Mouse (Mus musculus): ENCODE measurements around the gene Cul4a. TPM values are rescaled to one million over a fixed set of nuclear protein-coding genes. Genes with fewer than 3 reads are reported as not detected.
A peak's percentile ranks its signal among the peaks of the same experiment; 100 is the strongest.

The Cul4a gene
- polyA plus RNA-seq, 1 experiment from 2014 or later, result 84.9 TPM

GRCm38 (mm10) chr8:13149866-13150265 is 44.4 kb downstream of the Cul4a start:
- Histone ChIP-seq H3K9me3 (no peaks in the 10 kb centered on the region), H3K27ac (no peak overlapping the region), H3K36me3 (replicated peaks) (peaks cover 48% of the 10 kb centered on the region), H3K27me3 (ENCODE audit: poor library complexity, severe bottlenecking) (no peaks in the 10 kb centered on the region), H3K4me3 (no peak overlapping the region), H3K4me1 (no peaks in the 10 kb centered on the region)
- no peak for DNase-seq (ENCODE audit: extremely low spot score, low spot score)
- WGBS, result 62% methylated on average over 5 of the region's 5 CpGs

- Histone ChIP-seq H3K4me3 (no peak overlapping the region), H3K27ac (no peak overlapping the region), H3K4me1 (no peaks in the 10 kb centered on the region), H3K27me3 (ENCODE audit: poor library complexity, severe bottlenecking) (no peaks in the 10 kb centered on the region), H3K9me3 (no peaks in the 10 kb centered on the region), H3K36me3 (replicated peaks) (peaks cover 37% of the 10 kb centered on the region)
- no peak for DNase-seq (ENCODE audit: extremely low spot score, low spot score)
- 73% methylated on average over 2 of the region's 2 CpGs for WGBS
Observed at GRCm38 (mm10) chr8:13150929-13151328, 45.5 kb downstream of the Cul4a start.

GRCm38 (mm10) chr8:13154099-13154498 is 48.7 kb downstream of the Cul4a start:
- Histone ChIP-seq H3K4me1 (peaks cover 4% of the 10 kb centered on the region), H3K4me3 (no peak overlapping the region), H3K36me3 (replicated peaks) (peaks cover 10% of the 10 kb centered on the region), H3K27ac (no peak overlapping the region), H3K9me3 (no peaks in the 10 kb centered on the region), H3K27me3 (ENCODE audit: poor library complexity, severe bottlenecking) (no peaks in the 10 kb centered on the region)
- 81% methylated on average over 9 of the region's 9 CpGs for WGBS
- no peak for DNase-seq (ENCODE audit: extremely low spot score, low spot score)

- H3K4me3 ChIP-seq, result no peak overlapping the region
- H3K36me3 ChIP-seq (replicated peaks), result no peaks in the 10 kb centered on the region
- DNase-seq (ENCODE audit: extremely low spot score, low spot score), result no peak
- H3K9me3 ChIP-seq, result no peaks in the 10 kb centered on the region
- WGBS, result 74% methylated on average over 9 of the region's 9 CpGs
- H3K27me3 ChIP-seq (ENCODE audit: poor library complexity, severe bottlenecking), result no peaks in the 10 kb centered on the region
- H3K4me1 ChIP-seq, result peaks cover 15% of the 10 kb centered on the region
- no peak overlapping the region for H3K27ac ChIP-seq
Observed at GRCm38 (mm10) chr8:13155358-13155757, 49.9 kb downstream of the Cul4a start.

- Histone ChIP-seq H3K9me3 (no peaks in the 10 kb centered on the region), H3K27ac (no peak overlapping the region), H3K4me3 (no peak overlapping the region), H3K4me1 (peaks cover 23% of the 10 kb centered on the region), H3K27me3 (ENCODE audit: poor library complexity, severe bottlenecking) (no peaks in the 10 kb centered on the region), H3K36me3 (replicated peaks) (no peaks in the 10 kb centered on the region)
- WGBS, result 76% methylated on average over 12 of the region's 12 CpGs
- DNase-seq (ENCODE audit: extremely low spot score, low spot score), result no peak
Observed at GRCm38 (mm10) chr8:13156327-13157097, 51.1 kb downstream of the Cul4a start.

GRCm38 (mm10) chr8:13158718-13159376 is 53.4 kb downstream of the Cul4a start, which contains the start of gene Lamp1:
Lamp1 (plus strand) TSS chr8:13159161.
- DNase-seq (ENCODE audit: extremely low spot score, low spot score), result peak; percentile 99
- no peaks in the 10 kb centered on the region for H3K27me3 ChIP-seq (ENCODE audit: poor library complexity, severe bottlenecking)
- WGBS, result 1% methylated on average over 49 of the region's 50 CpGs
- H3K27ac ChIP-seq, result peak within 1 kb of the TSS; percentile 91
- no peaks in the 10 kb centered on the region for H3K9me3 ChIP-seq
- H3K4me3 ChIP-seq, result peak within 1 kb of the TSS; percentile 100
- H3K36me3 ChIP-seq (replicated peaks), result no peaks in the 10 kb centered on the region
- H3K4me1 ChIP-seq, result peaks cover 23% of the 10 kb centered on the region

GRCm38 (mm10) chr8:13159377-13159881 is 54.0 kb downstream of the Cul4a start:
- Histone ChIP-seq H3K4me1 (peaks cover 23% of the 10 kb centered on the region), H3K27ac (peak overlapping the region; percentile 91), H3K36me3 (replicated peaks) (no peaks in the 10 kb centered on the region), H3K4me3 (peak overlapping the region; percentile 100), H3K9me3 (no peaks in the 10 kb centered on the region), H3K27me3 (ENCODE audit: poor library complexity, severe bottlenecking) (no peaks in the 10 kb centered on the region)
- 1% methylated on average over 46 of the region's 49 CpGs for WGBS
- peak; percentile 19 for DNase-seq (ENCODE audit: extremely low spot score, low spot score)

GRCm38 (mm10) chr8:13160691-13161090 is 55.3 kb downstream of the Cul4a start:
- H3K9me3 ChIP-seq, result no peaks in the 10 kb centered on the region
- H3K4me3 ChIP-seq, result peak overlapping the region; percentile 100
- H3K4me1 ChIP-seq, result peaks cover 23% of the 10 kb centered on the region
- WGBS, result 89% methylated on average over 3 of the region's 3 CpGs
- peaks cover 7% of the 10 kb centered on the region for H3K36me3 ChIP-seq (replicated peaks)
- no peaks in the 10 kb centered on the region for H3K27me3 ChIP-seq (ENCODE audit: poor library complexity, severe bottlenecking)
- H3K27ac ChIP-seq, result no peak overlapping the region
- DNase-seq (ENCODE audit: extremely low spot score, low spot score), result no peak

GRCm38 (mm10) chr8:13162098-13162497 is 56.7 kb downstream of the Cul4a start:
- no peak for DNase-seq (ENCODE audit: extremely low spot score, low spot score)
- Histone ChIP-seq H3K9me3 (no peaks in the 10 kb centered on the region), H3K27me3 (ENCODE audit: poor library complexity, severe bottlenecking) (no peaks in the 10 kb centered on the region), H3K36me3 (replicated peaks) (peaks cover 20% of the 10 kb centered on the region), H3K4me3 (no peak overlapping the region), H3K4me1 (peaks cover 23% of the 10 kb centered on the region), H3K27ac (no peak overlapping the region)
- 93% methylated on average over 6 of the region's 6 CpGs for WGBS

- Histone ChIP-seq H3K36me3 (replicated peaks) (peaks cover 35% of the 10 kb centered on the region), H3K9me3 (no peaks in the 10 kb centered on the region), H3K4me3 (no peak overlapping the region), H3K27me3 (ENCODE audit: poor library complexity, severe bottlenecking) (no peaks in the 10 kb centered on the region), H3K4me1 (peaks cover 20% of the 10 kb centered on the region), H3K27ac (no peak overlapping the region)
- WGBS, result 87% methylated on average over 1 of the region's 1 CpGs
- DNase-seq (ENCODE audit: extremely low spot score, low spot score), result no peak
Observed at GRCm38 (mm10) chr8:13163563-13163962, 58.1 kb downstream of the Cul4a start.

GRCm38 (mm10) chr8:13164361-13164760 is 58.9 kb downstream of the Cul4a start:
- Histone ChIP-seq H3K27me3 (ENCODE audit: poor library complexity, severe bottlenecking) (no peaks in the 10 kb centered on the region), H3K4me1 (peaks cover 18% of the 10 kb centered on the region), H3K27ac (no peak overlapping the region), H3K36me3 (replicated peaks) (peaks cover 43% of the 10 kb centered on the region), H3K9me3 (no peaks in the 10 kb centered on the region), H3K4me3 (no peak overlapping the region)
- DNase-seq (ENCODE audit: extremely low spot score, low spot score), result no peak
- WGBS, result 92% methylated on average over 5 of the region's 5 CpGs

GRCm38 (mm10) chr8:13170510-13170909 is 65.1 kb downstream of the Cul4a start:
- H3K9me3 ChIP-seq, result no peaks in the 10 kb centered on the region
- no peak overlapping the region for H3K4me3 ChIP-seq
- H3K27me3 ChIP-seq (ENCODE audit: poor library complexity, severe bottlenecking), result no peaks in the 10 kb centered on the region
- H3K4me1 ChIP-seq, result no peaks in the 10 kb centered on the region
- WGBS, result 91% methylated on average over 1 of the region's 1 CpGs
- no peak overlapping the region for H3K27ac ChIP-seq
- peaks cover 98% of the 10 kb centered on the region for H3K36me3 ChIP-seq (replicated peaks)
- DNase-seq (ENCODE audit: extremely low spot score, low spot score), result no peak

GRCm38 (mm10) chr8:13174305-13174704 is 68.9 kb downstream of the Cul4a start:
- no peaks in the 10 kb centered on the region for H3K27me3 ChIP-seq (ENCODE audit: poor library complexity, severe bottlenecking)
- no peak for DNase-seq (ENCODE audit: extremely low spot score, low spot score)
- H3K27ac ChIP-seq, result no peak overlapping the region
- H3K4me3 ChIP-seq, result no peak overlapping the region
- no peaks in the 10 kb centered on the region for H3K9me3 ChIP-seq
- peaks cover 99% of the 10 kb centered on the region for H3K36me3 ChIP-seq (replicated peaks)
- H3K4me1 ChIP-seq, result no peaks in the 10 kb centered on the region
- 93% methylated on average over 4 of the region's 4 CpGs for WGBS

Data from forebrain, embryonic 10.5 days (tissue).